Mouse (Mus musculus): ENCODE data around the gene Dnase1l2. TPM values are rescaled to one million over a fixed set of nuclear protein-coding genes. Genes with fewer than 3 reads are reported as not detected.

Gene Dnase1l2
- polyA plus RNA-seq, 1 experiment from 2014 or later, result 0.70 TPM

- Histone ChIP-seq H3K4me1 (peaks cover 27% of the 10 kb centered on the region), H3K9ac (peak within 1 kb of the TSS; percentile 90)
- ATAC-seq, result peak; percentile 92
These were observed 35.9 kb upstream of the Dnase1l2 start, which contains the start of gene Mlst8 for GRCm38 (mm10) chr17:24478663-24479380. Mlst8 (minus strand) TSS chr17:24479078.

DNA sequence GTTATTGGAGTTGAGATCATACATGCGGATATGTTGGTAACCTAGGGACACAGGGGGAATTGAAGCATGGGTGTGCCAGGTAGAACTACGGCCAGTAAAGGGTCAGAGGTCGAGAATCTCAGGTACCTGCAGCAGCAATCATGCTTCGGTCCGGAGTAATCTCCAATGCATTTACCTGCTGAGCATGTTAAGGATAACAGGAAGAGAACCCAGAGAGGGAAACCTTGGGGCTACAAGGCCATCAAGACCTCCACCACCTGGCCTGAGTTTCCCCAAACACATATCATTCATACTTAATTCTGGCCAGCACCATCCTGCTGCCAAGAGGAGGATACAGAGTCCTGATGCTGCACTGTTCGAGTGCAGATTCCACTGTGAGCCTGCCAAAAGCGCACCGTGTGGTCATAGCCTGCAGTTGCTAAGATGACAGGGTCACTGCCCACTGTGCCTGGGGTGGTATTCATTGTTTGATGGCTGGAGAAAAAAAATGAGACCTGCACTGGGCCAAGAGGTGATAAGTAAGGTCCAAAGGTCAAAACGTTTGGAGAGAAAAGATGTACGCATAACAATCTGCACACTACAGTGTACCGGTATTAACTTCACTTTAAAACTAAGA lies 35.2 kb upstream of the Dnase1l2 start:
- Histone ChIP-seq H3K4me2 (peak overlapping the region; percentile 80), H3K4me1 (peaks cover 34% of the 10 kb centered on the region), H3K36me3 (peaks cover 49% of the 10 kb centered on the region), H3K9me3 (replicated peaks) (no peaks in the 10 kb centered on the region), H3K4me3 (peak overlapping the region; percentile 79), H3K9ac (peak overlapping the region; percentile 90), H3K27me3 (replicated peaks) (no peaks in the 10 kb centered on the region), H3K27ac (peak overlapping the region; percentile 91; the same call in 1 of the 2 replicates)
- WGBS (ENCODE audit: insufficient replicate concordance), result 51% methylated on average over 11 of the region's 11 CpGs
- ATAC-seq, result 0 out of 2 replicates have a peak, but pooled peaks have one; percentile 8

More at GRCm38 (mm10) chr17:24478663-24479380, 35.9 kb upstream of the Dnase1l2 start, which contains the start of gene Mlst8:
- H3K27me3 ChIP-seq (replicated peaks), result peaks cover 7% of the 10 kb centered on the region
- H3K27ac ChIP-seq, result peak within 1 kb of the TSS; percentile 91
- H3K36me3 ChIP-seq, result peaks cover 42% of the 10 kb centered on the region
- peak within 1 kb of the TSS; percentile 79 for H3K4me3 ChIP-seq
- no peaks in the 10 kb centered on the region for H3K9me3 ChIP-seq (replicated peaks)
- peak within 1 kb of the TSS; percentile 80 for H3K4me2 ChIP-seq
- WGBS (ENCODE audit: insufficient replicate concordance), result under 1% methylated on average over 48 of the region's 48 CpGs

- Histone ChIP-seq H3K36me3 (peaks cover 57% of the 10 kb centered on the region), H3K27me3 (replicated peaks) (no peaks in the 10 kb centered on the region), H3K27ac (no peak overlapping the region), H3K4me2 (peak overlapping the region; percentile 80), H3K4me3 (peak overlapping the region; percentile 79), H3K4me1 (peaks cover 42% of the 10 kb centered on the region), H3K9me3 (replicated peaks) (no peaks in the 10 kb centered on the region), H3K9ac (peak overlapping the region; percentile 90)
- no peak for ATAC-seq
- WGBS (ENCODE audit: insufficient replicate concordance), result 86% methylated on average over 20 of the region's 20 CpGs
These were observed 34.4 kb upstream of the Dnase1l2 start for GRCm38 (mm10) chr17:24477053-24477984.

GRCm38 (mm10) chr17:24476022-24476776 lies 33.3 kb upstream of the Dnase1l2 start:
- WGBS (ENCODE audit: insufficient replicate concordance), result 88% methylated on average over 10 of the region's 10 CpGs
- Histone ChIP-seq H3K27me3 (replicated peaks) (no peaks in the 10 kb centered on the region), H3K9me3 (replicated peaks) (no peaks in the 10 kb centered on the region), H3K9ac (no peak overlapping the region), H3K4me3 (no peak overlapping the region), H3K4me2 (no peak overlapping the region), H3K36me3 (peaks cover 64% of the 10 kb centered on the region), H3K27ac (no peak overlapping the region), H3K4me1 (peaks cover 53% of the 10 kb centered on the region)
- no peak for ATAC-seq

DNA sequence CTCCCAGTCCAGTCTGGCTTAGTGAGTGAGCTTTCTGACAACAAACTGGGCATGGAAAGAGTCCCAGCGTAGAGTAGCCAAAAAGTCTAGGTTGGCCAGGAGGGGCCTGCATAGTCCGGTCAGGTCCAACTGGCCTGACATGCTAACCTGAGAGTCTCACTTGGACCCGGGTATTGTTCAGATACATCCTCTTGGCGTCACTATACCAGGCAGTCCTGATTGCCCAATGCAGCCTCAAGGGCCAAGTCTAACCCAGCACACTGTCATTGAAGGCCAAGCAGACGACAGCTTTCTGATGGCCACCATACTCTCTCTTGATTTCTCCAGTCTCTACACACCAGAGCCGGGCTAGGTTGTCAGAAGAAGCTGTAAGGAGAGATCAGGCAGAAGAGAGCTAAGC lies 32.7 kb upstream of the Dnase1l2 start:
- Histone ChIP-seq H3K4me2 (no peak overlapping the region), H3K27ac (no peak overlapping the region), H3K4me3 (no peak overlapping the region), H3K9me3 (replicated peaks) (no peaks in the 10 kb centered on the region), H3K9ac (no peak overlapping the region), H3K36me3 (peaks cover 64% of the 10 kb centered on the region), H3K4me1 (peaks cover 56% of the 10 kb centered on the region), H3K27me3 (replicated peaks) (no peaks in the 10 kb centered on the region)
- WGBS (ENCODE audit: insufficient replicate concordance), result 87% methylated on average over 6 of the region's 6 CpGs
- no peak for ATAC-seq

DNA sequence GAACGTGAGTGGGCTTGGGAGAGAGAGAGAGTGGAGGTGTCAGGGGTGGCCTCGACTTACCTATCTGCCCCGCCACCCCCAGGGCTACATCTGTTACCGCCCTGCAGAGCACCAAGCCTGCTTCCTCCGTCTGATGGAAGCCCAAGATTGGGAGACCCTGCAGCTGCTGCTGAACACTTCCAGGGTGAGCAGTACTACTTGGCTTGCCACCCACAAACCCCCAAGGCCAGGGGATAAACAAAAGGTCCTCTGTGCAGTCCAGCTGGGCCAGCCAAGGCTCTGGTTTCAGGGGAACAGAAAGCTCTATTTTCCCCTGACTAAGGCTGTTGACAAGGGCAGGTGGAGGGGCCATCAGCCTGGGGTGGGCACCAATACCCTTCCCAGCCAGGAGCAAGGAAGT lies 31.7 kb upstream of the Dnase1l2 start:
- Histone ChIP-seq H3K9ac (no peak overlapping the region), H3K4me3 (no peak overlapping the region), H3K27me3 (replicated peaks) (no peaks in the 10 kb centered on the region), H3K4me2 (no peak overlapping the region), H3K27ac (no peak overlapping the region), H3K36me3 (peaks cover 64% of the 10 kb centered on the region), H3K4me1 (peaks cover 46% of the 10 kb centered on the region), H3K9me3 (replicated peaks) (no peaks in the 10 kb centered on the region)
- 72% methylated on average over 5 of the region's 5 CpGs for WGBS (ENCODE audit: insufficient replicate concordance)
- no peak for ATAC-seq

DNA sequence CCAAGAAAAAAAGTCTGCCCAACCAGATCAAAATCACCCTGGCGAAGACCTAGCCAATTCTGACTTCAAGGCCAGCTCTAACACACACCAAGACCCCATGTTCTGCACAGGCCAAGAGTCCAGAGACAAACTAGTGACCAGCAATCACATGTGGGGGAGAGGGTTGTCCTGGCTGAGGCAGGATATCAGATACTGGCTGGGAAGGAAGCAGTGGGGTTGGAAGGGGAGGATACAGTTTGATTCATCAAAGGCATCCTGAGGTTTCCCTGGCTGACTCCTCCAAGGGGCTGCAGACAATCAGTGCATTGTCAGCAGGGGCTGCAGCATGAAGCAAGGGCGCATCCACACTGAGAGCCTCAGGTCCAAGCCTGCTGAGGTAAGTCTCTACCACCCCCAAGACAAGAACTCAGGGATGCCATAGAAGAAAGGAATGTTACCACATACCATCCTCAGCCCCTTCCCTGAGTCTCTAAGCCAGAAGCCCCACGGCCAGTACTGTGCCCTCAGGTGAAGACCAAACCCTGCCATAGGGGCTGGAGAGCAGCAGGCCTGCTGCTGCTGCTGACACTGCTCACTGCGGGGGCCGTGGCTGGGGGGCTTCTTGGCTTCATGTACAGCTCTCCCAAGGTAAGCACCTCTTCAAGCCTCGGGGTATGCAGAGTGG lies 30.8 kb upstream of the Dnase1l2 start, which contains the start of gene Bricd5:
Bricd5 (plus strand) TSS at position 273 of the 664 bp plus-strand sequence.
- Histone ChIP-seq H3K4me3 (peak within 1 kb of the TSS; percentile 95), H3K27me3 (replicated peaks) (no peaks in the 10 kb centered on the region), H3K4me1 (peaks cover 49% of the 10 kb centered on the region), H3K9ac (peak within 1 kb of the TSS; percentile 99), H3K4me2 (peak within 1 kb of the TSS; percentile 90), H3K9me3 (replicated peaks) (no peaks in the 10 kb centered on the region), H3K36me3 (peaks cover 64% of the 10 kb centered on the region), H3K27ac (peak within 1 kb of the TSS; percentile 96)
- ATAC-seq, result no peak
- 78% methylated on average over 6 of the region's 6 CpGs for WGBS (ENCODE audit: insufficient replicate concordance)

- Histone ChIP-seq H3K9me3 (replicated peaks) (no peaks in the 10 kb centered on the region), H3K36me3 (peaks cover 59% of the 10 kb centered on the region), H3K27ac (peak overlapping the region; percentile 96; the same call in 1 of the 2 replicates), H3K4me2 (peak overlapping the region; percentile 90), H3K4me3 (peak overlapping the region; percentile 95), H3K9ac (peak overlapping the region; percentile 99), H3K4me1 (peaks cover 41% of the 10 kb centered on the region), H3K27me3 (replicated peaks) (no peaks in the 10 kb centered on the region)
- no peak for ATAC-seq
- WGBS (ENCODE audit: insufficient replicate concordance), result 84% methylated on average over 4 of the region's 4 CpGs
These were observed 29.6 kb upstream of the Dnase1l2 start for GRCm38 (mm10) chr17:24472512-24472911.

- peak; percentile 27; the same call in 1 of the 2 replicates for ATAC-seq
- peak overlapping the region; percentile 96 for H3K27ac ChIP-seq
- H3K4me3 ChIP-seq, result peak overlapping the region; percentile 95
- H3K9me3 ChIP-seq (replicated peaks), result no peaks in the 10 kb centered on the region
- H3K27me3 ChIP-seq (replicated peaks), result no peaks in the 10 kb centered on the region
- H3K4me2 ChIP-seq, result peak overlapping the region; percentile 90
- H3K9ac ChIP-seq, result peak overlapping the region; percentile 99
- H3K36me3 ChIP-seq, result peaks cover 48% of the 10 kb centered on the region
- under 1% methylated on average over 65 of the region's 68 CpGs for WGBS (ENCODE audit: insufficient replicate concordance)
- H3K4me1 ChIP-seq, result peaks cover 35% of the 10 kb centered on the region
These were observed 28.0 kb upstream of the Dnase1l2 start for GRCm38 (mm10) chr17:24470701-24471527.

Measured in liver, embryonic 12.5 days (tissue).